13 mouse cellular contexts compared by ENCODE assay signal in genomic region chr11:30230330-30230771, GRCm38 (mm10). TPM values are rescaled to one million over a fixed set of nuclear protein-coding genes. Genes with fewer than 3 reads are reported as not detected.
A peak's percentile ranks its signal among the peaks of the same experiment; 100 is the strongest.
DNase-seq lines count a peak whose midpoint lies in the region; ATAC-seq lines count a peak whose summit lies in the region.
"Had no signal": no experiment of that assay in that cellular context is flagged by ENCODE, and none has a peak within 500 bp of the region (broad histone marks: within the 10 kb centered on the region; RNA-seq: fewer than 3 reads in every experiment).

No protein-coding gene starts in this region.

- no peak overlapping the region for H3K9ac ChIP-seq in heart, embryonic 11.5 days (ENCODE audit: low read depth, low read length)
- 0 out of 2 replicates have a peak overlapping the region, but pooled peaks have one; percentile 11 for H3K9ac ChIP-seq in heart, embryonic 16.5 days (ENCODE audit: low read length)
- H3K9ac ChIP-seq in forebrain, embryonic 12.5 days, result no peak overlapping the region

- intact Hi-C loops in heart, postnatal 14 days (cut with DNase I), result no loop called here

- peaks cover 34% of the 10 kb centered on the region for H3K4me1 ChIP-seq in heart, embryonic 11.5 days (ENCODE audit: control insufficient read depth, insufficient read depth, low read length)
- peaks cover 52% of the 10 kb centered on the region for H3K4me1 ChIP-seq in heart, embryonic 16.5 days (ENCODE audit: control insufficient read depth, insufficient read depth, low read length)
- no peaks in the 10 kb centered on the region for H3K4me1 ChIP-seq in forebrain, embryonic 12.5 days

- 68% methylated on average over 4 of the region's 4 CpGs for WGBS in heart, embryonic 11.5 days (ENCODE audit: insufficient replicate concordance)
- 40% methylated on average over 4 of the region's 4 CpGs for whole genome bisulfite sequencing in heart, embryonic 16.5 days
- 93% methylated on average over 4 of the region's 4 CpGs for WGBS in forebrain, embryonic 12.5 days

- no peak for DNase-seq in heart, postnatal 14 days
- DNase-seq in ZHBTc4 (ENCODE audit: low read depth, low spot score), result peak; percentile 14
- DNase-seq in kidney, postnatal 14 days, result peak; percentile 80
- no peak for DNase-seq in Muller cell, postnatal 12 days (ENCODE audit: inconsistent ontology term)
- DNase-seq in embryo, embryonic 10 days (ENCODE audit: low spot score), result no peak
- DNase-seq: cerebellum, postnatal 14 days; right cerebral cortex, postnatal 25 days; thymus, adult 18-20 months had no signal

- no peak for ATAC-seq in heart, embryonic 11.5 days (replicated peaks; ENCODE audit: insufficient number of reproducible peaks, low FRiP score, low TSS enrichment)
- ATAC-seq in heart, embryonic 16.5 days (replicated peaks; ENCODE audit: extremely low read depth, insufficient read depth, low FRiP score), result 0 out of 2 replicates have a peak, but pooled peaks have one; percentile 3
- no peak for ATAC-seq in forebrain, embryonic 12.5 days (ENCODE audit: low FRiP score)
- ATAC-seq: lung, postnatal 0 days had no signal

- no peaks in the 10 kb centered on the region for H3K27me3 ChIP-seq in heart, embryonic 11.5 days (ENCODE audit: control insufficient read depth, insufficient read depth, low read length)
- H3K27me3 ChIP-seq in heart, embryonic 16.5 days (ENCODE audit: control insufficient read depth, insufficient read depth, low read length), result no peaks in the 10 kb centered on the region
- H3K27me3 ChIP-seq in forebrain, embryonic 12.5 days, result no peaks in the 10 kb centered on the region

- H3K4me2 ChIP-seq in heart, embryonic 11.5 days, result no peak overlapping the region
- H3K4me2 ChIP-seq in heart, embryonic 16.5 days (ENCODE audit: low read depth, low read length), result 0 out of 2 replicates have a peak overlapping the region, but pooled peaks have one; percentile 11
- no peak overlapping the region for H3K4me2 ChIP-seq in forebrain, embryonic 12.5 days

- 0 out of 2 replicates have a peak, but pooled peaks cover 1% of the 10 kb centered on the region for H3K36me3 ChIP-seq in heart, embryonic 11.5 days (ENCODE audit: control insufficient read depth, insufficient read depth, low read length)
- peaks cover 5% of the 10 kb centered on the region; the same call in 1 of the 2 replicates for H3K36me3 ChIP-seq in heart, embryonic 16.5 days (ENCODE audit: control insufficient read depth, insufficient read depth)
- no peaks in the 10 kb centered on the region for H3K36me3 ChIP-seq in forebrain, embryonic 12.5 days (replicated peaks)

- no peaks in the 10 kb centered on the region for H3K9me3 ChIP-seq in heart, embryonic 11.5 days (replicated peaks; ENCODE audit: control insufficient read depth, low read length)
- H3K9me3 ChIP-seq in heart, embryonic 16.5 days (replicated peaks; ENCODE audit: control insufficient read depth, low read length), result no peaks in the 10 kb centered on the region
- H3K9me3 ChIP-seq in forebrain, embryonic 12.5 days, result no peaks in the 10 kb centered on the region

- H3K27ac ChIP-seq in heart, embryonic 11.5 days (ENCODE audit: low read depth, low read length), result peak overlapping the region; percentile 67
- H3K27ac ChIP-seq in heart, embryonic 16.5 days (ENCODE audit: low read length), result peak overlapping the region; percentile 80
- no peak overlapping the region for H3K27ac ChIP-seq in forebrain, embryonic 12.5 days

- H3K4me3 ChIP-seq in heart, embryonic 11.5 days (ENCODE audit: low read depth, low read length), result no peak overlapping the region
- no peak overlapping the region for H3K4me3 ChIP-seq in heart, embryonic 16.5 days (ENCODE audit: low read length)
- no peak overlapping the region for H3K4me3 ChIP-seq in forebrain, embryonic 12.5 days (replicated peaks)
- H3K4me3 ChIP-seq: erythroblast, embryonic 14.5 days had no signal

RNA-seq across cellular contexts. Expression of gene Sptbn1, which starts 37.6 kb away (rescaled TPM):
- 156 and 175 TPM in 2 replicates for polyA plus RNA-seq in heart, embryonic 11.5 days (2014; fragmentation: Nextera tagmentation; extraction: Ambion mirVana)
- total RNA-seq in heart, postnatal 14 days (2021), result 100 to 1,000 TPM; 509 to 527 TPM
- 164 and 178 TPM in 2 replicates for polyA plus RNA-seq in heart, embryonic 16.5 days (2015; fragmentation: Nextera tagmentation; extraction: Ambion mirVana)
- 84.4 and 85.9 TPM in 2 replicates for polyA plus RNA-seq in forebrain, embryonic 12.5 days (2016; fragmentation: Nextera tagmentation; extraction: Ambion mirVana)

Comparison
In these comparisons a context has a peak if more than half of its experiments do, and no peak if none do; other contexts are left out.
1. DNase-seq: peak in ZHBTc4 (single experiment) and kidney, postnatal 14 days (single experiment); none in heart, postnatal 14 days (0 of 2), Muller cell, postnatal 12 days (single experiment) and embryo, embryonic 10 days (single experiment).